Mouse (Mus musculus) left cerebral cortex, adult 9 months (tissue): ENCODE data around the gene Primpol.
A peak's percentile ranks its signal among the peaks of the same experiment; 100 is the strongest.
"Not testable (repeated sequence)": the region's sequence is repeated elsewhere in the genome, so short reads cannot be mapped to it uniquely, and the experiment has no call there.

Experiments used
- DNase-seq, 2 experiments: peaks; one replicate each; pipeline ENCODE4 v3.0.0; 2022; ENCODE audit warnings: low spot score in 2 of 2

Primpol gene

DNA sequence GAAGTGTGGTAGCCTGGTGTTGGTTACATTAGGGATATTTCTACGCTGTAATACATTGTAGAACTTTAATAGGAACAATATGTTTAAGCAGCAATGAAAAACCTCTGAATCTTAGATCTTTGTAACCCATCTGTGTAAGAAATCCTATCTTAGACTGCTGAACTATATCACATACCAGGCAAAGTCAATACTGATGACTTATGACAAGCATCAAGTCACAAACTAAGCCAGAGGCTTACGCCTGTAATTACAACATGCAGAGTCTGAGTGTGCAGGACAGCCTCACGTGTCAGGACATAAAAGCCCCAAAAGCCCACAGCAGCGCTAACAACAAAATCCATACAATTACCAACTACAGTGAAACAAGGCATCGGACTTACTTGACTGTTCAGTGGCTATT, 13.4 kb downstream of the Primpol start:
- DNase-seq = no peak

DNA sequence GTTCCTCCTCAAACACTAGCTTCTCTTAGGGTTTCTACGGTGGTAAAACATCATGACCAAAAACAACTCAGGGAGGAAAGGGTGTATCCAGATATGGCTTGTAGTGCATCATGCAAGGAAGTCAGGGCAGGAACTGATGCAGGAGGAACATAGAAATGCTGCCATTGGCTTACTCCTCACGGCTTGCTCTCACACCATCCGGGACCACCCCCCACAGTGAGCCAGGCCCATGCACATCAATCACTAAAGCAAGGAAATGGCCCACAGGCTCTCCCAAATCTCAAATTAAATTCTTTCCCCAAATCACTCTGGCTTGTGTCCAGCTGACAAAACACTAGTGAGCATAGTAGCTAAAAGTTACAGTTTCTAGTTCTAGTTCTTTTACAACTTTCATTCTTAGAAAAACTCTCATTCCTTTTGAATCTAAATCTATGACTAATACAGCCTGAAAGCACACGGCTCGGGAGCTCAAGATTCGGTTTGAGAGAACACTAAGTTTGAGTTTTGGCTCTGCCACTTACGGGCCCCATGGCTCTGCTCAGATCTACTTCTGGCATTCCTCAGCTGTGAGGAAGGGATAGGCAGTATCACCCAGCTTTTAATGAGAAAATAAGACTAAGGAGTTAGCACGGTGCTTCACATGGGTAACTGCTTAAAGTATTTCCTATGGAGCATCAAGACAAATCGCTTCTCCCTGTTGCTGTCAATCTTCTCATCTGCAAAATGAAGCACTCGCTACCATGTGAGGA, 15.9 kb downstream of the Primpol start:
- no peak for DNase-seq

GRCm38 (mm10) chr8:46599314-46599904, 17.6 kb downstream of the Primpol start:
- no peak for DNase-seq

- DNase-seq = no peak
Observed at GRCm38 (mm10) chr8:46598753-46599152, 18.3 kb downstream of the Primpol start.

- DNase-seq = no peak
Observed at GRCm38 (mm10) chr8:46598114-46598513, 18.9 kb downstream of the Primpol start.

- DNase-seq = no peak
Observed at GRCm38 (mm10) chr8:46597411-46597810, 19.6 kb downstream of the Primpol start.

DNA sequence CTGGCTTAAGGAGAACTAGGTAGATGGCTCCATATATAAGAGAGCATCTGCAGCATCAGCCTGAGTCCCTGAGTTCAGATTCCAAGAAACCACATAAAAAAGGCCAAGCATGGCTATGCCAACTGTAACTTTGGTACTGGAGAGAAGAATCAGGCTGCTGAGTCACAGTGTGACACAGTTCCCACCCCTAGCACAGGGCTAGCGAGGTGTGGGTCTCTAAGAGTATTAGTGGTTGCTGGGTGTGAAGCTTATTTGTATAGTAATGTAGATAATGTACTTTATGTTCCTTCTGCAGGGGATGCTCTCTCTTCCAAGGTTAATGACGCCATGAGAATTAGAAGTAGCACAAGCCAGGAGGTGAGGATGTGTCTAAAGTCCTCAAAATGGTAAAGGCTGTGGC, 20.5 kb downstream of the Primpol start:
- no peak for DNase-seq

DNA sequence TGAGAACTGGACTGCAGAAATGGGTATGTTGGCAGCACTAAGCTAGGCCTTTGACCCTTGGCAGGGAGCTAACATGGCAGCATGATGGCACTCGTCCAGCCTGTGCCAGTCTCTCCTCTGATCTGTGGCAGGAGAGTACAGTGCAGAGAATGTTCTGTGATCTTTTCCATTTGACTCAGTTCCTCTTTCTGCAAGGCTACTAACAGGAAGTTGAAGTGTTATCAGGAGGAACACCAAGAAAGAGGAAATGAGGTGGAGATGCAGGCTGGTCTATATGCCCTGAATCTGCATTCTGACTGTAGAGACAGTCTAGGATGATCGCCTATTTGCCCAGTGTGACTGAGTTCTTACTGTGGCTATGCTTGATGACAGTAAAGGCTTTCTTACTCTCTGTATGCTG, 21.4 kb downstream of the Primpol start:
- no peak for DNase-seq

- no peak for DNase-seq
Observed at GRCm38 (mm10) chr8:46593772-46594171, 23.2 kb downstream of the Primpol start.

DNA sequence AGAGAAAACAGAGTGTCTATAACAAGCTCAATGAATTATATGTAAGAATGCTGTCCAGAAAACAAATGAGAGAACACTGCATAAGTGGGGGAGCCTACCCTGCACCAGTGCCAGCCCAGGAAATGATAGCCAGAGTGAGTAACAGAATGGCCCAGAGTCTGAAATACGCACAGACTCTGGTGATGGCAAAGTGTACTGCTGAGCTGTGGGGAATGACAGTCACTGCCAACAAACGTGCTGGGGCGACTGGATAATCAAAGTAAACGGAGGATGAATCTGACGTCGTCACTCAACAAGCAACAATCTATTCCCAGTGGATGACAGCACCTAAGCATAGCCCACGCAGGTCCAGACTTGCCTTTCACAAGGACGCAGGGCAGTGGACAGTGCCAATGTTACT, 23.9 kb downstream of the Primpol start:
- DNase-seq = no peak

GRCm38 (mm10) chr8:46588663-46589062, 28.3 kb downstream of the Primpol start:
- no peak for DNase-seq

GRCm38 (mm10) chr8:46587911-46588310, 29.1 kb downstream of the Primpol start:
- no peak for DNase-seq

- no peak for DNase-seq
Observed at GRCm38 (mm10) chr8:46585576-46585975, 31.4 kb downstream of the Primpol start.

DNA sequence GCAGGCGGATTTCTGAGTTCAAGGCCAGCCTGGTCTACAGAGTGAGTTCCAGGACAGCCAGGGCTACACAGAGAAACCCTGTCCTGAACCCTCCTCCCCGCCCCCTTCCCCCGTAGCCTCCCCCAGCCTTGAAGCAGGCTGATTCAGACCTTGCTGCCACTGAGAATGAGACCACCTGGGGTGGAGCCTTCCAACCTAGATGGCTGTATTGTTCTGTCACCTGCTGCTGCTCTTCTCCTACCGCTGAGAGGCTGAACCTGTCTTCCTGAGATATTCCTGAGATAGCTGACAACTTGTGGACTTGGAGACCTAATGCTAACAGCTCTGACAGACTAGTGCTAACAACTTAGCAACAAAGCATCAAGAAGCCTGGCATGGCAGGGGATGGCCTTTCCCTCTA, 32.7 kb downstream of the Primpol start:
- DNase-seq = not testable (repeated sequence)

DNA sequence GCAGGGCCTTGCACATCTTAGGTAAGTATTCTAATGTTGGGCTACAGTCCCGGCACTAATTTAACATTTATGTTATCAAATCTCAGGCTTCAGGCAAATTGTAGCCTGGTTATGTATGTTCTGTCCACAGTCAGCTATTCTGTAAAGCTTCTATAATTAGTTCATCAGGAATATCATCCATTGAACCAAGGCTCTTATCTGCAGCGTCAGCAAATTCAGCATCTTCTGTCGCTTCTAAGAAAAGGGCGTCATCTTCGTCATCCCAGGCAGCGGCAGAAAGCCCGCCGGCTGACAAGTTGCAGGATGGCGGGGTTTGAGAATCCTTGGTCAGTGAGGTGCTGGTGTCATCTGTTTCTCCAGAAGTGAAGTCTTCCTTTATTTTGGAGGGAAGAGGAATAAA, 38.2 kb downstream of the Primpol start:
- no peak for DNase-seq

- no peak for DNase-seq
Observed at GRCm38 (mm10) chr8:46573964-46574363, 43.0 kb downstream of the Primpol start.

DNA sequence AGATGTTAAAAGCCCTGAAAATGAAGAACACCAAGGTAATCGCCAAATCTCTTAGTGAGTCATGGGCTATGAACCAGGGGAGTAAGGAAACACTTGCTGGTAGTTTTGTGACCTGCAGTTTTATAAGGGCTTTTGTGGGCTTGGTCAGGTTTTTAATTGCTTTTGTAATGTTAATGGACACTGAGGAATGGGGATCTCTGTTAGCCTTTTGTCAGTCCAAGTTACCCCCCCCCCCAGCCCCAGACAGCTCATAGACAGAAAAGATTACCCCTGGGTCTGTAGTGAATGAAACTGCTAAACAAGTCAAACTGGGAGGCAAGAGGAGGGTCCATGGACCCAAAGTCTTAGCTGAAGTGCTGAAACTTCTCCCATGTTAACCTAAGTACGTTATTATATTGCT, 43.6 kb downstream of the Primpol start:
- no peak for DNase-seq

DNA sequence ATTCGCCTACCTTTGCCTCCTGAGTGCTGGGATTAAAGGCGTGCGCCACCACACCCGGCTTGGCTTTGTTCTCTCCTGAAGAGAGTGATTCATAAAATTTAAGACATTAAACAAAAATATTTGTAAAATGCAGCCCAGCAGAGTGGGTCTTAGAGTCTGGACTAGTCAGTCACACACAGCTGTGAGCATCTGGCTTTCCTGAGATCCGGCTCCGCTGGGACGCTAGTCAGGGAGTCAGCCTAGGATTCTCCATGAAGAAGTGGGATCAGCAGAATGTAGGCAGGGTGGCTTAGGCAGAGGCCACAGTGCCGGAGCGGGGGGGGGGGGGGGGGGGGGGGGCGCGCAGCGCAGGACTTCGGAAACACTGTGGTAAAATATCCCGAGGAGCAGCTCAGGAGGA, 46.3 kb downstream of the Primpol start:
- no peak for DNase-seq

GRCm38 (mm10) chr8:46569659-46570441, 47.2 kb downstream of the Primpol start:
- no peak for DNase-seq

GRCm38 (mm10) chr8:46568942-46569341, 48.1 kb downstream of the Primpol start:
- DNase-seq = no peak

DNA sequence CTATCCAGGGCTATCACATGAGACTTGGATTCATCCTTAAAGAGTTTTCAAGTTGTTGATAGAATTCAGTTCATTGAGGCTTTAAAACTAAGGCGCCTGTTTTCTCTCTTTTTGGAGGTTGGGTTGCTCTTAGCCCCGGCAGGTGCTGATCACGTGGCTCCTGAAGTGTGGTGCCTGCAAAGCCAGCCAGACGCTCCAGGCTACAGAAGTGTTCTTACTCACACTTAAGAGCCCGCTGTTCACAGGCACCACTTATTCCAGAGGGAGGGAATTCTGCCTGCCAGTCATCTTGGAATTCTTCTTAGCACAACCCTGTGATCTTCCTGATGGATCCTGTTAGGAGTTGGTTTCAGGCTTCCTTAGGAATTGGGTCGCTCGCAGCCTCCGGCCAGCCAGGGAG, 49.1 kb downstream of the Primpol start:
- DNase-seq = peak in 1 of 2 experiments; percentile 25

GRCm38 (mm10) chr8:46566914-46567529, 50.0 kb downstream of the Primpol start:
- DNase-seq = peak; percentile 75 to 89
